In genomic region chr9:64926201-64926991, GRCm38 (mm10) we compare ENCODE assay signal across 8 mouse cellular contexts. TPM values are rescaled to one million over a fixed set of nuclear protein-coding genes. Genes with fewer than 3 reads are reported as not detected.
DNase-seq lines count a peak whose midpoint lies in the region; ATAC-seq lines count a peak whose summit lies in the region.

No protein-coding gene starts in this region.

- H3K36me3 ChIP-seq in macrophage (ENCODE audit: inconsistent target) = no peaks in the 10 kb centered on the region

- no peak overlapping the region for H3K4me3 ChIP-seq in macrophage (ENCODE audit: inconsistent target)

- peak; percentile 20 to 28 for DNase-seq in lung, adult 18-20 months
- DNase-seq in lung, postnatal 25 days (ENCODE audit: low spot score) = no peak
- peak; percentile 94 for DNase-seq in brain, adult 2 months (ENCODE audit: low read depth, low spot score)
- DNase-seq in frontal cortex, adult 2 months (ENCODE audit: extremely low spot score in 1 of 2, low spot score in 1 of 2) = peak; percentile 87 to 92
- DNase-seq in layer of hippocampus, adult 9-11 months = peak; percentile 91
- DNase-seq in urinary bladder, adult 18-20 months (ENCODE audit: low spot score in 2 of 2) = no peak

- H3K27ac ChIP-seq in macrophage = peak overlapping the region; percentile 67

- 44% methylated on average over 8 of the region's 8 CpGs for WGBS in macrophage (ENCODE audit: missing documents)

- H3K79me2 ChIP-seq in macrophage (ENCODE audit: inconsistent target) = no peaks in the 10 kb centered on the region

- ATAC-seq in monocyte, adult 5-6 weeks (replicated peaks; ENCODE audit: insufficient number of reproducible peaks, low FRiP score, low TSS enrichment, poor library complexity, severe bottlenecking) = no peak

RNA-seq across cellular contexts. Expression of gene Slc24a1, which starts 25.0 kb away (rescaled TPM):
- 0.08 and 0.14 TPM in 2 replicates for polyA plus RNA-seq in frontal cortex, adult 2 months (2012; rRNA removed)
- total RNA-seq in macrophage (2018; cell fraction: chromatin; rRNA removed) = not detected
- not detected for total RNA-seq in macrophage (2018; cell fraction: cytosol; rRNA removed)
- total RNA-seq in macrophage (2018; cell fraction: nucleus; rRNA removed) = not detected
- polyA plus RNA-seq in macrophage (2018) = not detected in 3 replicates
- total RNA-seq in monocyte, adult 5-6 weeks (2017) = 0.19 to 0.29 TPM (median 0.21 TPM) in 3 replicates

RNA-seq across cellular contexts. Expression of gene Ints14, which starts 34.3 kb away (rescaled TPM):
- 19.2 and 20.4 TPM in 2 replicates for polyA plus RNA-seq in frontal cortex, adult 2 months (2012; rRNA removed)
- total RNA-seq in macrophage (2018; cell fraction: chromatin; rRNA removed) = 10 to 100 TPM in 24 of 26 experiments, 1 to 10 TPM in 2; 7.3 to 27.7 (median 18.8) TPM
- 10 to 100 TPM; 17.9 to 27.9 (median 24.5) TPM for total RNA-seq in macrophage (2018; cell fraction: cytosol; rRNA removed)
- total RNA-seq in macrophage (2018; cell fraction: nucleus; rRNA removed) = 10 to 100 TPM in 23 of 26 experiments, 1 to 10 TPM in 3; 7.4 to 27.4 (median 17.6) TPM
- 20.4 to 29.8 TPM (median 29.2 TPM) in 3 replicates for polyA plus RNA-seq in macrophage (2018)
- total RNA-seq in monocyte, adult 5-6 weeks (2017) = 17.2 to 23.3 TPM (median 19.5 TPM) in 3 replicates

Comparison
In these comparisons a context has a peak if more than half of its experiments do, and no peak if none do; other contexts are left out.
1. DNase-seq: peak in lung, adult 18-20 months (2 of 2), brain, adult 2 months (single experiment), frontal cortex, adult 2 months (2 of 2) and layer of hippocampus, adult 9-11 months (single experiment); none in lung, postnatal 25 days (single experiment) and urinary bladder, adult 18-20 months (0 of 2).